ENCODE assay signal across 8 mouse cellular contexts in the genomic region with DNA sequence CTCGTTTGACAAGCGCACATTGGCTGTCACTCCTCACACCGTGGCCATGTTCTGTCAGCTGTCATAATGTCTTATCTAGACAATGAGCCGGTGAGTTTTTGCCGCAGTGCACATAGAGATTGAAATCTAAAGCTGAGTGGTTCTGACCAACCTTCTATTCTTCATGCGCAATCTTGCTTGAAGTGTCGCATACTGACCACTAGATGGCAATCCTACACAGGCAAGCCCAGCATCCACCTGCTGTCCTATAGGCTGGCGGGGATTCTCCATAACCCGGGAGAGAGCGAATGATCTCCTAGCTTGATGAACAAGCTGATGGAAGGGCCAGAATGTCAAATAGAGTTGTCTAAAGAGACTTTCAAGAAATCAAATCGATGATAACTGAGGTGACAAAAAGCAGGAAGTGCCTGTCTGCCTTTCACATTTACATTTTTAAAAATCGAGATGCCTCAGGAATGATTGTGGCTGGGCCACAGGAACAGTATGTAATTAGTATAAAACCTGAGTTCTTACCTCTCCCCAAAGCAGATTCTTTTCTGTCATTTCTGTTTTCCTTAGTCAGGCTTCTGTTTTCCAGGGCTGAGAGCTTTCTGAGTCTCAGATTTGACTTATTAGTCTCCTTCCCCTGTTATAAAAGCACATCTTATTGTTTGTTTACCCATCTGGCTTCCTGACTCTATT.
DNase-seq lines count a peak whose midpoint lies in the region; ATAC-seq and TF ChIP-seq lines count a peak whose summit lies in the region.

No protein-coding gene starts in this region.

- TF ChIP-seq POLR2A in olfactory bulb, adult 2 months (IDR thresholded peaks at IDR 0.05; ENCODE audit: insufficient read depth, low read depth, low read length) = no peak

- H3K27ac ChIP-seq in liver, embryonic 16.5 days (ENCODE audit: low read length) = no peak overlapping the region
- no peak overlapping the region for H3K27ac ChIP-seq in olfactory bulb, adult 2 months (ENCODE audit: insufficient read depth, low read depth, low read length)

- peak; percentile 44 for DNase-seq in Muller cell, postnatal 12 days (ENCODE audit: inconsistent ontology term)
- DNase-seq in cerebellum, postnatal 25 days = peak; percentile 57 to 75
- peak; percentile 12 for DNase-seq in gastrocnemius, postnatal 14 days
- peak; percentile 41 for DNase-seq in kidney, postnatal 10 days
- no peak for DNase-seq in yolk sac, embryonic 10.5 days (ENCODE audit: low spot score)

- WGBS in liver, embryonic 16.5 days (ENCODE audit: insufficient replicate concordance) = 17% methylated on average over 12 of the region's 12 CpGs
- 17% methylated on average over 12 of the region's 12 CpGs for WGBS in olfactory bulb, adult 2 months

- no peak overlapping the region for H3ac ChIP-seq in C2C12 (ENCODE audit: control insufficient read depth, insufficient read length, low read depth)

- no peaks in the 10 kb centered on the region for H3K4me1 ChIP-seq in liver, embryonic 16.5 days (ENCODE audit: control insufficient read depth, low read depth, low read length)
- no peaks in the 10 kb centered on the region for H3K4me1 ChIP-seq in olfactory bulb, adult 2 months (ENCODE audit: control insufficient read depth, insufficient read depth, low read length)

- no peaks in the 10 kb centered on the region for H3K36me3 ChIP-seq in C2C12 (ENCODE audit: control insufficient read depth, insufficient read depth)
- no peaks in the 10 kb centered on the region for H3K36me3 ChIP-seq in liver, embryonic 16.5 days (ENCODE audit: control insufficient read depth, insufficient read depth)

- no peaks in the 10 kb centered on the region for H3K27me3 ChIP-seq in C2C12 (ENCODE audit: control insufficient read depth, insufficient read depth, insufficient read length)
- no peaks in the 10 kb centered on the region for H3K27me3 ChIP-seq in liver, embryonic 16.5 days (ENCODE audit: control insufficient read depth, insufficient read depth, low read depth, low read length)

- no peak overlapping the region for H3K4me3 ChIP-seq in C2C12 (ENCODE audit: insufficient read depth, poor library complexity, severe bottlenecking)
- H3K4me3 ChIP-seq in liver, embryonic 16.5 days (ENCODE audit: low read depth, low read length) = no peak overlapping the region
- no peak overlapping the region for H3K4me3 ChIP-seq in olfactory bulb, adult 2 months (ENCODE audit: insufficient read depth, low read depth, low read length)

- TF ChIP-seq CTCF in C2C12 (IDR thresholded peaks at IDR 0.05; ENCODE audit: control insufficient read depth, insufficient read depth, insufficient read length) = peak; percentile 61
- peak; percentile 39; the same call in 1 of the 2 replicates for TF ChIP-seq CTCF in olfactory bulb, adult 2 months (IDR thresholded peaks at IDR 0.05; ENCODE audit: insufficient read depth, low read depth, low read length)

- 0 out of 2 replicates have a peak, but pooled peaks have one; percentile 16 for ATAC-seq in liver, embryonic 16.5 days (ENCODE audit: low read depth)

- H3K9me3 ChIP-seq in liver, embryonic 16.5 days (replicated peaks; ENCODE audit: control insufficient read depth, low read length) = no peaks in the 10 kb centered on the region

- H3K9ac ChIP-seq in liver, embryonic 16.5 days (ENCODE audit: low read depth, low read length) = no peak overlapping the region

- no peaks in the 10 kb centered on the region for H3K79me3 ChIP-seq in C2C12 (ENCODE audit: low read depth)

- no peaks in the 10 kb centered on the region for H3K79me2 ChIP-seq in C2C12 (ENCODE audit: control insufficient read depth, insufficient read depth)

- H3K4me2 ChIP-seq in liver, embryonic 16.5 days (ENCODE audit: low read depth, low read length) = no peak overlapping the region

- intact Hi-C loops in gastrocnemius, postnatal 14 days (cut with DNase I; ENCODE audit: low total_unique reads) = no loop called here

TF ChIP-seq in C2C12, 6 proteins besides CTCF, POLR2A, EP300 and RAD21:
- TF ChIP-seq CEBPB (IDR thresholded peaks at IDR 0.05; ENCODE audit: low read depth) (no peak), USF1 (IDR thresholded peaks at IDR 0.05; ENCODE audit: low read depth) (no peak)
